Mouse (Mus musculus) mouse trophoblast stem cell (cell line): ENCODE measurements around the gene Fscb.

Experiments used
- in situ Hi-C, 2 experiments: fragments of 300-500 bp; cut with MseI, MboI; formaldehyde crosslinking; loops; 2 replicates in 1 of 2; 3 replicates in 1 of 2; pipeline ENCODE4 v1.15.1; 2025

The Fscb gene

GRCm38 (mm10) chr12:64474590-64474989, at the start of gene Fscb:
Gene Fscb (minus strand): TSS chr12:64474690.
- in situ Hi-C loops = no loop called here

GRCm38 (mm10) chr12:64516775-64517174, 42.3 kb upstream of the Fscb start:
- in situ Hi-C loops = no loop called here

DNA sequence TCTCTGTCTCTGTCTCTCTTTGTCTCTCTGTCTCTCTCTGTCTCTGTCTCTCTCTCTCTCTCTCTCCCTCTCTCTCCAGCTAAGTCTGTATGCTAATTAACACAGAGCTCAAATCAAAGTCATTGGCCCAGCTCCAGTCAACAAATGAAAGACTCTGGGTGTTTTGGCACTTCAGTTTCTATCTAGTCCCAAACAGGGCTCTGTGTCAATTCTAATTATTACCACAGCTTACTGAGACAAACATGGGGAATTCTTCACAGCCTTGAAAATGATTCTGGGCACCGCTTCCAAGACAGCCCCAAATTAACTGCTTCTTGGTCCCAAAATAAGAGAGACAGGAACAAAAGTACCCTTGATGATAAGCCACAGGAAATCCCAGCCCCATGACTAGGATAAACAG, 38.9 kb upstream of the Fscb start:
- in situ Hi-C loops = no loop called here

DNA sequence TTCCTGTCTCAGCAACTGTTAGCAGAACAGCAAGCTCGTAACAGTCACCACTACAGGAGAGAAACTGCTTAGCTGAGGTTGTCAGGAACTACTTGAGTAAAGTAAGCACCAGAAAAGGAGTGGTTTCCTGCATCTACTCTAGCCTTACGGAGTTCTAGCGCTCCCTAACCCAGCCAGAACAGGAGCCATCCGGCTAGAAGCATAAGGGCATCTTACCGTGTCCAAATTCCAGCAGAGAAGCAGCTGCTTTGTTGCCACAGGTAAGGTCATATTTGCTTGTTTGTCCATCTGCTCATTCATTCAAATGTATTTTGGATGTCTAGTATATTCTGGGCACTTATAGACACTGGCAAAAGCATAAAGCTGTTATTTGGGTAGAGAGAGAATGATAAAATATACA, 23.2 kb upstream of the Fscb start:
- in situ Hi-C loops = no loop called here

DNA sequence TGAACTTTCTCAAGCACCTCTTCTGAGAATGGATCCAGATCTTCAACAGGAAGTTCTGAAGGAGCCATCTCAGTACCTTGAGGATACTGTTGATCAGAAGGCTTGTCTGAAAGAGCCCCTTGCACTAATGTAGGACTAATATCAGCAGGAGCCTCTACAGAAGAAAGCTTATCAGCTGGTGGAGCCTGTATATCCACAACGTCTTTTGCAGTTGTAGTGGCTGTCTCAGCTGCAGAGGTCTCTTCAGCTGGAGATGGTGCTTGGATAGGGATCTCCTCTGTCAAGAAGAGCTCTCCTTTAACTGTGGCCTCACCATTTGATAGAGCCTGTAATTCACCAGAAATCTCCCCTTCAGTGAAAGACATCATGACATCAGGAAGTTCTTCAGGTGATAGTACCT, 875 bp downstream of the Fscb start:
- in situ Hi-C loops = no loop called here

GRCm38 (mm10) chr12:64473136-64473535, 1.4 kb downstream of the Fscb start:
- in situ Hi-C loops = no loop called here

DNA sequence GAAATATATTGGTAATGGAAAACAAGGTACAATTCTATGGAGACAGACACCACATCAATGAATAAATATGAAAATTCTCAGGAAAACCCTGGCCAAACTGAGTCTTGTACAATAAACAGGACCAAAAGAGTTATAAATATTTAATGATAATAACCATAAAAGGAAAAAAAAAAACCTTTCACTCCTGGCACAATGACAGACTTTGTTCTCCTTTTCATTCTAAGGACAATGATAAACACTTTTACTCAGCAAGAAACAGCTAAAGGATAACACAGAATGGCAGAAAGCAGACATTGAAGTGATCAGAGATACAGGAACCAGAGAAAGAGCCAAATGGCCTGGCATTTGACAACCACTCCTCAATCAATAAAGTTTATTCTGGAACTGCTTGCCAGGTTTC, 19.3 kb downstream of the Fscb start:
- in situ Hi-C loops = no loop called here

DNA sequence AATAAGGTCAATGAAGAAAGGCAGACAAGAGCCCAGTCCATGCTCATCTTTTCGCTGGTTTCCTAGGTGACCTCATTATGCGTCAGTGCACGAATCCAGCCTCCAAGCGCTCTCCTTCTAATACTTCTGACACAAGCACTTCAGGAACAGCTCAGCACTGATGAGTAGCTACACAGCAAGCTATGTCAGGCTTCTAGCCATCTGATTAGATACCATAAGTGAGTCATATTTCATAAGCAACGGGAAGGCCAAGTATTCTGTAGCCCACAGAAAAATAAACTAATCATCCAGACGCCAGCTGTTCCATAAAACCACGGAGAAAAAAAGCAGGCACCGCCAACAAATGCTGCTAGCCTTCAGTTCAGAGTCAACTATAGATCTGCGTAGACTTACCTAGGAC, 24.6 kb downstream of the Fscb start:
- in situ Hi-C loops = no loop called here

- in situ Hi-C loops = no loop called here
Observed at GRCm38 (mm10) chr12:64436675-64437074, 37.8 kb downstream of the Fscb start.
